Mouse (Mus musculus) heart, postnatal 10 days (tissue): ENCODE measurements around the gene Usp40. TPM values are rescaled to one million over a fixed set of nuclear protein-coding genes. Genes with fewer than 3 reads are reported as not detected.

Experiments used
- DNase-seq, 2 experiments: peaks; one replicate each; pipeline ENCODE4 v3.0.0; 2021
- intact Hi-C: fragments of 180-260 bp; cut with DNase I; formaldehyde crosslinking; loops from one replicate; pipeline ENCODE4 v1.15.1; 2025
- microRNA-seq, 2 experiments: library from miRNA; unstranded; fragments of <30 nt; microRNA quantifications; one replicate each; pipeline ENCODE4 v1.2.0; 2022
- total RNA-seq, 2 experiments: library from RNA; stranded (reverse); gene quantifications; 2 replicates each; pipeline ENCODE4 v1.2.3; 2021

The Usp40 gene
- total RNA-seq, 2 experiments from 2014 or later = 23.7 to 24.6 TPM

- no peak for DNase-seq
- intact Hi-C loops = loop anchor here (2.0 kb wide), 1 partner anchor 47 kb away; the partner anchor contains the start of gene Dgkd
These were observed 108.7 kb downstream of the Usp40 start for GRCm38 (mm10) chr1:87899701-87900100.

DNA sequence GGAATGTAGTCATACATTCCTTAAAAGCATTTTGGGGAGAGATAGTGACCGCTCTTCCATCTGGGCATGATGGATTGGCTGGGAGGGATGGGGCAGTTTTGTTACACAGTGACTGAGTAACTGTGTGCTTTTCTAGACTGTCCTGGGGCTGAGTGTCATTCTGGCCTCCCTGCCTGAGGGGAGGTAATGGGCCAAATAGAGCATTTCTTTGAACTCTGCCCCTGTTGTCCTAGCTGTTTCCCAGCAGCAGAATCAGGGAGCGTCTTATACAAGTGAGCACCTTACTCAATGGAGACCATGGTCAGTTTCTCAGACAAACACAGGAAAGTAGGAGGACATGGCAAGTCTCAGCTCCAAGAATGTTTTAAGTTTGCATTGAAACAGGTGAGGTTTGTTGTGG lies 111.4 kb downstream of the Usp40 start:
- intact Hi-C loops = loop anchor here (2.0 kb wide), 1 partner anchor 16 kb away; no protein-coding TSS in a partner anchor
- no peak for DNase-seq

Small RNA genes lying within 50 kb of the gene (microRNA-seq; reads per million reads assigned to microRNA genes)
- gene Gm25198 = 0 reads per million in 2 experiments

Other genes starting within 250 kb of the Usp40 start
- gene Sag, start 204.9 kb downstream of the Usp40 start, total RNA-seq = under 1 TPM; 0.37 to 0.41 TPM
- gene Dgkd, start 155.3 kb downstream of the Usp40 start, total RNA-seq = 10 to 100 TPM; 56.9 to 62.1 TPM
- gene Ugt1a10, start 46.8 kb upstream of the Usp40 start, total RNA-seq = not detected
- not detected for gene Ugt1a9, start 62.2 kb upstream of the Usp40 start, total RNA-seq
- not detected for gene Ugt1a8, start 79.3 kb upstream of the Usp40 start, total RNA-seq
- gene Ugt1a7c, start 86.5 kb upstream of the Usp40 start, total RNA-seq = 1 to 10 TPM; 1.3 to 1.7 TPM
- under 1 TPM in 1 of 2 experiments, not detected in 1; 0.72 TPM for gene Ugt1a6b, start 94.7 kb upstream of the Usp40 start, total RNA-seq
- gene Ugt1a6a, start 126.3 kb upstream of the Usp40 start, total RNA-seq = 1 to 10 TPM; 2.2 to 2.7 TPM
- gene Ugt1a5, start 157.5 kb upstream of the Usp40 start, total RNA-seq = under 1 TPM; 0.12 to 0.20 TPM
- gene Ugt1a2, start 192.1 kb upstream of the Usp40 start, total RNA-seq = not detected
- 1 to 10 TPM in 1 of 2 experiments, under 1 TPM in 1; 0.84 to 1.1 TPM for gene Dnajb3, start 197.2 kb upstream of the Usp40 start, total RNA-seq
- gene Ugt1a1, start 203.4 kb upstream of the Usp40 start, total RNA-seq = not detected
- gene Mroh2a, start 218.4 kb upstream of the Usp40 start, total RNA-seq = under 1 TPM in 1 of 2 experiments, not detected in 1; 0.10 TPM